Mouse (Mus musculus): Measurements from ENCODE around the gene Dcun1d2. TPM values are rescaled to one million over a fixed set of nuclear protein-coding genes. Genes with fewer than 3 reads are reported as not detected.
"Not testable (repeated sequence)": the region's sequence is repeated elsewhere in the genome, so short reads cannot be mapped to it uniquely, and the experiment has no call there.

The Dcun1d2 gene
- 19.9 and 23.3 TPM in 2 replicates for polyA plus RNA-seq (2016; fragmentation: Nextera tagmentation; extraction: Ambion mirVana)

GRCm38 (mm10) chr8:13287692-13288623 lies at the start of gene Dcun1d2, which contains the start of gene Tmco3:
Gene Dcun1d2 (minus strand): TSS chr8:13288131.
Gene Tmco3 (plus strand): TSS chr8:13288190.
- WGBS, result under 1% methylated on average over 79 of the region's 79 CpGs
- Histone ChIP-seq H3K4me1 (peaks cover 23% of the 10 kb centered on the region), H3K9me3 (replicated peaks) (no peaks in the 10 kb centered on the region), H3K4me3 (peak within 1 kb of the TSS; percentile 88), H3K36me3 (peaks cover 15% of the 10 kb centered on the region), H3K27ac (peak within 1 kb of the TSS; percentile 94), H3K27me3 (ENCODE audit: low read depth, poor library complexity, severe bottlenecking) (no peaks in the 10 kb centered on the region)
- peak; percentile 96 for DNase-seq (ENCODE audit: low spot score)

- Histone ChIP-seq H3K9me3 (replicated peaks) (no peaks in the 10 kb centered on the region), H3K27ac (peak overlapping the region; percentile 97), H3K4me3 (peak overlapping the region; percentile 96), H3K36me3 (peaks cover 27% of the 10 kb centered on the region), H3K27me3 (ENCODE audit: low read depth, poor library complexity, severe bottlenecking) (no peaks in the 10 kb centered on the region), H3K4me1 (peaks cover 29% of the 10 kb centered on the region)
- peak; percentile 37 for DNase-seq (ENCODE audit: low spot score)
- WGBS, result 82% methylated on average over 3 of the region's 3 CpGs
Observed at GRCm38 (mm10) chr8:13337678-13338077, 49.7 kb upstream of the Dcun1d2 start.

GRCm38 (mm10) chr8:13337245-13337644 lies 49.3 kb upstream of the Dcun1d2 start:
- H3K4me3 ChIP-seq; H3K27me3 ChIP-seq (ENCODE audit: low read depth, poor library complexity, severe bottlenecking); H3K9me3 ChIP-seq (replicated peaks); DNase-seq (ENCODE audit: low spot score): not testable (repeated sequence)
- 92% methylated on average over 6 of the region's 6 CpGs for WGBS
- peaks cover 29% of the 10 kb centered on the region for H3K4me1 ChIP-seq
- peaks cover 23% of the 10 kb centered on the region for H3K36me3 ChIP-seq
- H3K27ac ChIP-seq, result peak overlapping the region; percentile 97

- H3K4me1 ChIP-seq, result peaks cover 17% of the 10 kb centered on the region
- H3K27me3 ChIP-seq (ENCODE audit: low read depth, poor library complexity, severe bottlenecking), result no peaks in the 10 kb centered on the region
- no peaks in the 10 kb centered on the region for H3K9me3 ChIP-seq (replicated peaks)
- H3K4me3 ChIP-seq, result no peak overlapping the region
- no peak overlapping the region for H3K27ac ChIP-seq
- H3K36me3 ChIP-seq, result no peaks in the 10 kb centered on the region
- WGBS, result 59% methylated on average over 1 of the region's 1 CpGs
- no peak for DNase-seq (ENCODE audit: low spot score)
Observed at GRCm38 (mm10) chr8:13334671-13335070, 46.7 kb upstream of the Dcun1d2 start.

- WGBS, result 42% methylated on average over 5 of the region's 5 CpGs
- Histone ChIP-seq H3K27me3 (ENCODE audit: low read depth, poor library complexity, severe bottlenecking) (no peaks in the 10 kb centered on the region), H3K27ac (no peak overlapping the region), H3K36me3 (no peaks in the 10 kb centered on the region), H3K4me1 (peaks cover 8% of the 10 kb centered on the region; the same call in 1 of the 2 replicates), H3K9me3 (replicated peaks) (no peaks in the 10 kb centered on the region), H3K4me3 (no peak overlapping the region)
- DNase-seq (ENCODE audit: low spot score), result no peak
Observed at GRCm38 (mm10) chr8:13326598-13326997, 38.7 kb upstream of the Dcun1d2 start.

- Histone ChIP-seq H3K36me3 (peaks cover 34% of the 10 kb centered on the region), H3K27me3 (ENCODE audit: low read depth, poor library complexity, severe bottlenecking) (no peaks in the 10 kb centered on the region), H3K4me1 (peaks cover 3% of the 10 kb centered on the region; the same call in 1 of the 2 replicates), H3K4me3 (no peak overlapping the region), H3K27ac (no peak overlapping the region), H3K9me3 (replicated peaks) (no peaks in the 10 kb centered on the region)
- no peak for DNase-seq (ENCODE audit: low spot score)
- WGBS, result 93% methylated on average over 10 of the region's 10 CpGs
Observed at GRCm38 (mm10) chr8:13316671-13317070, 28.7 kb upstream of the Dcun1d2 start.

- Histone ChIP-seq H3K4me3 (no peak overlapping the region), H3K9me3 (replicated peaks) (no peaks in the 10 kb centered on the region), H3K27me3 (ENCODE audit: low read depth, poor library complexity, severe bottlenecking) (no peaks in the 10 kb centered on the region), H3K4me1 (peaks cover 3% of the 10 kb centered on the region; the same call in 1 of the 2 replicates), H3K27ac (no peak overlapping the region), H3K36me3 (peaks cover 34% of the 10 kb centered on the region)
- 86% methylated on average over 3 of the region's 3 CpGs for WGBS
- no peak for DNase-seq (ENCODE audit: low spot score)
Observed at GRCm38 (mm10) chr8:13314922-13315321, 27.0 kb upstream of the Dcun1d2 start.

GRCm38 (mm10) chr8:13306916-13307315 lies 19.0 kb upstream of the Dcun1d2 start:
- peaks cover 44% of the 10 kb centered on the region for H3K36me3 ChIP-seq
- 84% methylated on average over 9 of the region's 9 CpGs for WGBS
- H3K4me1 ChIP-seq, result no peaks in the 10 kb centered on the region

GRCm38 (mm10) chr8:13306309-13306909 lies 18.5 kb upstream of the Dcun1d2 start:
- WGBS, result 89% methylated on average over 7 of the region's 7 CpGs
- peaks cover 48% of the 10 kb centered on the region for H3K36me3 ChIP-seq
- DNase-seq (ENCODE audit: low spot score), result no peak
- no peak overlapping the region for H3K4me3 ChIP-seq
- H3K27me3 ChIP-seq (ENCODE audit: low read depth, poor library complexity, severe bottlenecking), result no peaks in the 10 kb centered on the region
- H3K4me1 ChIP-seq, result no peaks in the 10 kb centered on the region
- no peak overlapping the region for H3K27ac ChIP-seq
- H3K9me3 ChIP-seq (replicated peaks), result no peaks in the 10 kb centered on the region

More at GRCm38 (mm10) chr8:13306916-13307315, 19.0 kb upstream of the Dcun1d2 start:
- no peak overlapping the region for H3K4me3 ChIP-seq
- H3K9me3 ChIP-seq (replicated peaks), result no peaks in the 10 kb centered on the region
- H3K27me3 ChIP-seq (ENCODE audit: low read depth, poor library complexity, severe bottlenecking), result no peaks in the 10 kb centered on the region
- no peak for DNase-seq (ENCODE audit: low spot score)
- H3K27ac ChIP-seq, result no peak overlapping the region

GRCm38 (mm10) chr8:13305884-13306283 lies 18.0 kb upstream of the Dcun1d2 start:
- WGBS, result 89% methylated on average over 4 of the region's 4 CpGs
- no peaks in the 10 kb centered on the region for H3K4me1 ChIP-seq
- no peak overlapping the region for H3K4me3 ChIP-seq
- DNase-seq (ENCODE audit: low spot score), result no peak
- no peaks in the 10 kb centered on the region for H3K27me3 ChIP-seq (ENCODE audit: low read depth, poor library complexity, severe bottlenecking)
- no peak overlapping the region for H3K27ac ChIP-seq
- H3K9me3 ChIP-seq (replicated peaks), result no peaks in the 10 kb centered on the region
- peaks cover 49% of the 10 kb centered on the region for H3K36me3 ChIP-seq

GRCm38 (mm10) chr8:13305459-13305858 lies 17.5 kb upstream of the Dcun1d2 start:
- WGBS, result 97% methylated on average over 6 of the region's 6 CpGs
- H3K9me3 ChIP-seq (replicated peaks), result no peaks in the 10 kb centered on the region

GRCm38 (mm10) chr8:13301036-13301435 lies 13.1 kb upstream of the Dcun1d2 start:
- H3K27ac ChIP-seq, result no peak overlapping the region
- 96% methylated on average over 7 of the region's 7 CpGs for WGBS
- H3K36me3 ChIP-seq, result peaks cover 72% of the 10 kb centered on the region
- H3K27me3 ChIP-seq (ENCODE audit: low read depth, poor library complexity, severe bottlenecking), result no peaks in the 10 kb centered on the region
- no peak for DNase-seq (ENCODE audit: low spot score)
- no peaks in the 10 kb centered on the region for H3K4me1 ChIP-seq
- H3K9me3 ChIP-seq (replicated peaks), result no peaks in the 10 kb centered on the region
- no peak overlapping the region for H3K4me3 ChIP-seq

More at GRCm38 (mm10) chr8:13305459-13305858, 17.5 kb upstream of the Dcun1d2 start:
- Histone ChIP-seq H3K27me3 (ENCODE audit: low read depth, poor library complexity, severe bottlenecking) (no peaks in the 10 kb centered on the region), H3K4me3 (no peak overlapping the region), H3K4me1 (no peaks in the 10 kb centered on the region), H3K36me3 (peaks cover 51% of the 10 kb centered on the region), H3K27ac (no peak overlapping the region)
- no peak for DNase-seq (ENCODE audit: low spot score)

GRCm38 (mm10) chr8:13299571-13299970 lies 11.6 kb upstream of the Dcun1d2 start:
- Histone ChIP-seq H3K4me1 (no peaks in the 10 kb centered on the region), H3K4me3 (no peak overlapping the region), H3K36me3 (peaks cover 74% of the 10 kb centered on the region), H3K9me3 (replicated peaks) (no peaks in the 10 kb centered on the region), H3K27me3 (ENCODE audit: low read depth, poor library complexity, severe bottlenecking) (no peaks in the 10 kb centered on the region), H3K27ac (no peak overlapping the region)
- WGBS, result 95% methylated on average over 8 of the region's 8 CpGs
- DNase-seq (ENCODE audit: low spot score), result no peak
